Mouse (Mus musculus) liver, embryonic 15.5 days (tissue): ENCODE measurements around the gene Spint3. TPM values are rescaled to one million over a fixed set of nuclear protein-coding genes. Genes with fewer than 3 reads are reported as not detected.
"Not testable (repeated sequence)": the region's sequence is repeated elsewhere in the genome, so short reads cannot be mapped to it uniquely, and the experiment has no call there.

ENCODE experiments used
- ATAC-seq: fragments of 200-750 bp; cut with Nextera tagmentation; 2 replicates; pipeline ENCODE4 v1.8.0; 2017; ENCODE audit warnings: moderate number of reproducible peaks, mild to moderate bottlenecking, moderate library complexity; ENCODE audit not compliant: insufficient read depth
- H3K27ac ChIP-seq: fragments of 300-500 bp; sonication (generic); replicated peaks from 2 replicates; pipeline ENCODE4 v1.5.1; 2015; ENCODE audit warnings: mild to moderate bottlenecking, inconsistent platforms
- H3K27me3 ChIP-seq: fragments of 300-500 bp; sonication (generic); 2 replicates; pipeline ENCODE4 v1.6.1; 2015; ENCODE audit warnings: mild to moderate bottlenecking, inconsistent platforms
- H3K36me3 ChIP-seq: fragments of 300-500 bp; sonication (generic); replicated peaks from 2 replicates; pipeline ENCODE4 v1.6.1; 2015; ENCODE audit warnings: moderate library complexity, mild to moderate bottlenecking, inconsistent platforms
- H3K4me1 ChIP-seq: fragments of 300-500 bp; sonication (generic); replicated peaks from 2 replicates; pipeline ENCODE4 v1.6.1; 2015; ENCODE audit warnings: inconsistent platforms
- H3K4me2 ChIP-seq: fragments of 300-500 bp; sonication (generic); 2 replicates; pipeline ENCODE4 v1.6.1; 2015; ENCODE audit warnings: moderate library complexity, mild to moderate bottlenecking, inconsistent platforms
- H3K4me3 ChIP-seq: fragments of 300-500 bp; sonication (generic); replicated peaks from 2 replicates; pipeline ENCODE4 v1.5.1; 2015; ENCODE audit warnings: mild to moderate bottlenecking, inconsistent platforms
- H3K9ac ChIP-seq: fragments of 300-500 bp; sonication (generic); 2 replicates; pipeline ENCODE4 v1.6.1; 2015; ENCODE audit warnings: moderate library complexity, mild to moderate bottlenecking, inconsistent platforms
- H3K9me3 ChIP-seq: fragments of 300-500 bp; sonication (generic); replicated peaks from 2 replicates; pipeline ENCODE4 v1.6.1; 2016; ENCODE audit warnings: inconsistent platforms
- WGBS: fragments of 180-500 bp; shearing (Covaris S2); methylation state at CpG from one replicate; pipeline ENCODE4 v1.1.7; 2015; ENCODE audit warnings: mixed read lengths; ENCODE audit not compliant: insufficient replicate concordance; 5-methylcytosine and 5-hydroxymethylcytosine counted together
- polyA plus RNA-seq: library from polyadenylated mRNA; unstranded; fragments of >200 nt; fragmentation: Nextera tagmentation; extraction: Ambion mirVana; gene quantifications from 2 replicates; pipeline ENCODE4 v1.2.1, GENCODE M21; 2015

The Spint3 gene
- not detected in 2 replicates for polyA plus RNA-seq

DNA sequence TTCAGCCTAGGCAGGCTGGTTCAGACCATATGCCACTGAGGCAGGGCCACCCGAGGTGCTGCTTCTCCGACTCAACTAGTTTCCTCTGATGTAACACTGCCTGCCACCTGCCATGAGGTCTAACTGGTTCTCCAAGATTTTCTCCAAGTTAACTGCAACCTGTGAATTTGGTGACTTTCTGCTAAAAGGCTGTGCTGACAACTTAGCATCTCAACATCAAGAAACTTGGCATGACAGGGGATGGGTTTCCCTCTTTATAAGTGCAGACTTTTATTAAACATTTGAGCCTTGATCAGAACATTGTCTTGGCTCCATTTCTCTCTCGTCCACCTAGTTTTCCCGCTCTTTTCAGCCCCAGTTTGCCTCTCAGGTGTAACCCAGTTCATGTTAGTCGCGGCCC, at the start of gene Spint3:
Gene Spint3, minus strand, starts transcription at position 101 of the 400 bp plus-strand sequence.
- not testable (repeated sequence) for H3K9me3 ChIP-seq, H3K9ac ChIP-seq, H3K36me3 ChIP-seq, H3K4me2 ChIP-seq, H3K4me3 ChIP-seq, H3K27me3 ChIP-seq, H3K4me1 ChIP-seq, H3K27ac ChIP-seq, ATAC-seq
- 52% methylated on average over 6 of the region's 6 CpGs for WGBS

DNA sequence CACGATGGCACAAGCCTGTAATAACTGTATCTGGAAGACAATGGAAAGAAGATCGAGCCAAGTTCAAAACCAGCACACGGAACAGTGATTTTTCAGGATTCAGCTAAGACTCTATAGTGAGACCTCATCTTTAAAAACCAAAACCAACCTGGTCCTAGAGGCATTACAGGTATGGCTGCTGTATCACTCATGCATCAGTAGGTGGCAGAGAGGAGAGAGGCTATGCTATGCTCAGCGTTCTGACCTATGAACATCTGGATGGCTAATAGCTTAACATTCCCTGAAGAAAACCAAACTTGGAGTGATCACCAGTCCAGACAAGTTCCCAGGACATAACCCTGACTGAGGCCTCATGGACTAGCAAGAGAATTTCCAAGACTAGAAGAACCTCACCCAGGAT, 48.5 kb upstream of the Spint3 start:
- ATAC-seq, result no peak
- WGBS, result 57% methylated on average over 4 of the region's 4 CpGs
- Histone ChIP-seq H3K4me1 (no peaks in the 10 kb centered on the region), H3K4me2 (no peak overlapping the region), H3K36me3 (no peaks in the 10 kb centered on the region), H3K9ac (no peak overlapping the region), H3K27me3 (no peaks in the 10 kb centered on the region), H3K4me3 (no peak overlapping the region), H3K9me3 (no peaks in the 10 kb centered on the region), H3K27ac (no peak overlapping the region)

DNA sequence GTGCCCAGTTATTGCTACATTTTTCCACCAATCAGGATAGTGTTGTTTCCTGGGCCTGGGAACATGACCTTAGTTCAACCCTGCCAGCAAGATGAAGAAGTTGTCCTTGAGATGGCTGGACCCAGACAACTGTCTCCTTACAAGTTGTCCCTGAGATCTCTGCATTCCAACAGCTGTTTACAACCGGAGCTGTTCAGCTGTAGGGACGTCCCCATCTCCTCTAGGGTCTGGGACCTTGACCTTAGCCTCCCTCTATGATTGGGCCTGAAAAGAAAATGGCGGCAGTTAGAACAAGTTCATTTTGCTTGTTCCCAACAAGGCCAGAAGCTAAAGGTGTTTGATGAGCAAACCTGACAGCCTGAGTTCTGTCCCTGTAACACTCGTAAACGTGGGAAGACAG, 45.8 kb upstream of the Spint3 start:
- 61% methylated on average over 5 of the region's 5 CpGs for WGBS
- H3K27me3 ChIP-seq, result no peaks in the 10 kb centered on the region
- ATAC-seq, result no peak

DNA sequence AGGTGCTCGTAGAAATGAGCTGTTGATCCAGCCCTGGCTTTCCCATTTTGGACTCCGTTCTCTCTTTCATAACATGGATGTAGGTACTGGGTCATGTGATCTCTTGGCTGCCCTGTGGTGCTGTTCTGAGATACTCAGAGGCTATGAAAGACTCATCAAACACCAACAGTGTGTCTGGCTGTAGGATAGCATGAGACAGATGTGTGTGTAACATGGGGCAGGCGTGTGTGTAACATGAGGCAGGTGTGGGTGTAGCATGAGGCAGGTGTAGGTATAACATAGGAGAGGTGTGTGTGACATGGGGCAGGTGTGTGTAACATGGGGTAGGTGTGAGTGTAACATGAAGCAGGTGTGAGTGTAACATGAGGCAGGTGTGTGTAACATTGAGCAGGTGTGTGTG, 42.1 kb upstream of the Spint3 start:
- H3K4me1 ChIP-seq, result no peaks in the 10 kb centered on the region

More for the DNA sequence above, 45.8 kb upstream of the Spint3 start:
- H3K4me3 ChIP-seq, result no peak overlapping the region
- no peaks in the 10 kb centered on the region for H3K36me3 ChIP-seq
- H3K4me2 ChIP-seq, result no peak overlapping the region
- no peaks in the 10 kb centered on the region for H3K4me1 ChIP-seq
- H3K9me3 ChIP-seq, result no peaks in the 10 kb centered on the region
- no peak overlapping the region for H3K27ac ChIP-seq
- no peak overlapping the region for H3K9ac ChIP-seq

DNA sequence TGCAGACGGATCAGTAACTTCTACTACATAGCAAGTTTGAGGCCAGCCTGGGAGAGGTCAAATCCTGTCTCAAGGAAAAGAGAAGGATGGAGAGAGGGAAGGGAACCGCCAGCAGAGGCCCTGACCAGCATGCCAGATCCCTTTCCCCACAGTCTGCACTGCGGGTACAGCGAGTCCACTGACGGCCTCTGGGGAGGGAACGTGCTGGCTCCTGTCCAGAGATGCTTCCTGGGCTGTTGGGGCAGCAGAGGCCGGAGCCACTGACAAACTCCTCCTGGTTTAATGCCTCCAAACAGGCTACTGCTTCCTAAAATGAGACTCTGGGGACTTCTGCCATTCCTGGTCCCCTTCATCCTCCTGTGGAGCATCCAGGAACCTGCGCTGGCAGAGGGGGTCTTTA, 40.2 kb upstream of the Spint3 start, which contains the start of the genes Wfdc6b and Wfdc8:
Gene Wfdc6b, plus strand, starts transcription at position 52 of the 400 bp plus-strand sequence.
Gene Wfdc8, minus strand, starts transcription at position 156 of the 400 bp plus-strand sequence.
- not testable (repeated sequence) for H3K4me3 ChIP-seq, H3K36me3 ChIP-seq, H3K4me1 ChIP-seq, ATAC-seq, H3K9ac ChIP-seq, H3K9me3 ChIP-seq, H3K4me2 ChIP-seq, H3K27ac ChIP-seq, H3K27me3 ChIP-seq
- 54% methylated on average over 8 of the region's 8 CpGs for WGBS

More for the DNA sequence above, 42.1 kb upstream of the Spint3 start:
- 56% methylated on average over 3 of the region's 3 CpGs for WGBS
- no peak overlapping the region for H3K27ac ChIP-seq
- no peak overlapping the region for H3K4me2 ChIP-seq
- no peak overlapping the region for H3K4me3 ChIP-seq
- no peak for ATAC-seq
- H3K9me3 ChIP-seq, result no peaks in the 10 kb centered on the region
- no peak overlapping the region for H3K9ac ChIP-seq
- H3K36me3 ChIP-seq, result no peaks in the 10 kb centered on the region
- no peaks in the 10 kb centered on the region for H3K27me3 ChIP-seq

DNA sequence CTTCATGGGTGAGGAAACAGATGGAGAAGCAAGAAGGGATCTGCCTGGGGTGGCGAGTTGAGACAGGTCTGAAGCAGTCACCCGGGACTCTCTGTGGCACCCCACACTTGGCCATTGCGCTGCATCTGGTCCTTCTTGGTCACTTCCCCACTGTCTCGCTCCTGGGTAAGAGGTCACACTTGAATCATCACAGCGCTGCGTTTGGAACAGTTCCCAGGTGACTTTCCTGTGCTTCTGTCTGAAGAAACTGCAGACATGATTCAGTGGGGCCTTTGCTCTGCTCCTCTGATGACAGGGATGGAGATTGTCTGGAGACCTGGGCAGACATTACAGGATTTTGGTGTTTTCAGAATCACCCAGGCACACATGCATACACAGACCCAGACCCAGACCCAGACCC, 35.5 kb upstream of the Spint3 start:
- no peak overlapping the region for H3K9ac ChIP-seq
- no peaks in the 10 kb centered on the region for H3K4me1 ChIP-seq
- ATAC-seq, result no peak
- H3K27me3 ChIP-seq, result no peaks in the 10 kb centered on the region
- WGBS, result 61% methylated on average over 6 of the region's 6 CpGs
- no peak overlapping the region for H3K4me3 ChIP-seq
- no peaks in the 10 kb centered on the region for H3K36me3 ChIP-seq
- H3K4me2 ChIP-seq, result no peak overlapping the region
- H3K27ac ChIP-seq, result no peak overlapping the region
- H3K9me3 ChIP-seq, result no peaks in the 10 kb centered on the region

DNA sequence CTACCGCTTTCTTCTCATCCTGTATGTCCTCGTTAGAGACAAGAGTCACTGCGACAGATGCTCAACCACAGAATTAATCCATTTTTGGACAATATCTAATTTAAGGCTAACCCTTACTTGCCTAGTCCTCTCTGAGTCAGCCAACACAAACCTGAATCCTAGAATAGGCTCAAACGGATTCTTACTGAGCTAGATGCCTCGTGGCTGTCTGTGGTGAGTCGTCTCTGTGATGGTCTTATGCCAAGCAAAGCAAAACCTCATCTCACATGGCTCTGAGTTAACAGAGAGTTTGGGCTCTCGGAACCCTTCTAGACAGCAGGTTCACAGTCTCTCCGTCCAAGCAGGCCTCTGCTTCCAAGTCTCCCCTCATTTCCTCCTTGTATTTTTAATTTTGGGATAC, 31.2 kb upstream of the Spint3 start:
- no peak overlapping the region for H3K4me3 ChIP-seq
- no peaks in the 10 kb centered on the region for H3K27me3 ChIP-seq
- H3K4me1 ChIP-seq, result no peaks in the 10 kb centered on the region
- no peaks in the 10 kb centered on the region for H3K9me3 ChIP-seq
- 69% methylated on average over 8 of the region's 8 CpGs for WGBS
- no peaks in the 10 kb centered on the region for H3K36me3 ChIP-seq
- H3K9ac ChIP-seq, result no peak overlapping the region
- no peak overlapping the region for H3K27ac ChIP-seq
- no peak overlapping the region for H3K4me2 ChIP-seq
- no peak for ATAC-seq

DNA sequence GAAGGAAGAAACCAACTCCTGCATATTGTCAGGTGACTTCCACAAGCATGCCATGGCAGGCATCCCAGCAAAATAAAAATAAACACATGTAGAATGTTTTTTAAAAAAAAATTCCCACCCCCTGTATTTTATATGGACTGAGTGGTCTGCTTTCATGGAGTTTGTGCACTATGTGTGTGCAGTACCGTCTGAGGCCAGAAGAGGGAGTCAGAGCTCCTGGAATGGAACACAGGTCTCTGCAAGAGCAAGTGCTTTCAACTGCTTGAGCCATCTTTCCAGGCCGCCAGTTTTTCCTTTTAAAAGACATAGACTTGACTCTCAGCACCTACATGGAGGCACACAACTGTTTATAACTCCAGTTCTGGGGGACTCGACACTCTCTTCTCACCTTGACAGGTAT, 30.2 kb upstream of the Spint3 start:
- no peak for ATAC-seq
- no peak overlapping the region for H3K4me2 ChIP-seq
- H3K9me3 ChIP-seq, result no peaks in the 10 kb centered on the region
- H3K4me3 ChIP-seq, result no peak overlapping the region
- H3K27ac ChIP-seq, result no peak overlapping the region
- WGBS, result 61% methylated on average over 3 of the region's 3 CpGs
- H3K9ac ChIP-seq, result no peak overlapping the region
- no peaks in the 10 kb centered on the region for H3K27me3 ChIP-seq
- H3K36me3 ChIP-seq, result no peaks in the 10 kb centered on the region
- no peaks in the 10 kb centered on the region for H3K4me1 ChIP-seq

DNA sequence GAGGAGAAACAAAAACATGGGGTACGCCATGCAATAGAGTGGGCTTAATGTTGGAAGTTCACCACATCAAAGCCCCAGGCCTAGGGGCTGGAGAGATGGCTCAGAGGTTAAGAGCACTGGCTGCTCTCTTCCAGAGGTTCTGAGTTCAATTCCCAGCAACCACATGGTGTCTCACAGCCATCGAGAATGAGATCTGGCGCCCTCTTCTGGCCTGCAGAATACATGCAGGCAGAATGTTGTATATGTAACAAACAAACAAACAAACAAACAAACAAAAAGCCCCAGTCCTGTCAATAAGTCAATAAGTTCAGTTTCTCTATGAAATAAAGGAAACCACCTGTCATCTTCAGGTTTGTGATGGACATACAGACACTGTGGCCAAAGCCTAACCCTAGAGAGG, 26.9 kb upstream of the Spint3 start:
- Histone ChIP-seq H3K27me3 (no peaks in the 10 kb centered on the region), H3K4me1 (no peaks in the 10 kb centered on the region), H3K36me3 (no peaks in the 10 kb centered on the region), H3K9me3 (no peaks in the 10 kb centered on the region), H3K27ac (no peak overlapping the region), H3K4me2 (no peak overlapping the region), H3K4me3 (no peak overlapping the region), H3K9ac (no peak overlapping the region)
- 49% methylated on average over 3 of the region's 3 CpGs for WGBS
- no peak for ATAC-seq

DNA sequence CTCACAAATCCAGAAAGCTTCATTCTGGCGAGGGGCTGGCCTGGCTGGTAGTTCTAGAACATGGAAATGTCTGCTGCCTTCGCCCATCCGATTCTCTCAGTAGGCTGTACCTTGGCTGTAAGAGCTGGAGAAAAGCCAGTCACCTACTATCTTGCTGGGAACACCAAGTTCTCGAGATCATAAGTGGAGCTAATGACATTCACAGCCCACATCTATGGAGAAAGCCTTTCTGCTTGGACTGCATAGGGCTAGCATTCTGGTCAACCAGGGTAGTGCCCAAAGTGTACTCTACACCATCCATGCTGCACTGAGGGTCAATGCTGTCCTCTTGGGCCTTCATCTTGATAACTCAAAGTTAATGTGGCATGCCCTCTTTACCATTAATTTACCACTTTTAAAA, 20.2 kb upstream of the Spint3 start, which contains the start of gene Eppin:
Gene Eppin, minus strand, starts transcription at position 101 of the 400 bp plus-strand sequence.
- Histone ChIP-seq H3K4me3 (no peak within 1 kb of the TSS), H3K36me3 (no peaks in the 10 kb centered on the region), H3K27me3 (no peaks in the 10 kb centered on the region), H3K9me3 (no peaks in the 10 kb centered on the region), H3K9ac (no peak within 1 kb of the TSS), H3K4me1 (no peaks in the 10 kb centered on the region), H3K27ac (no peak within 1 kb of the TSS), H3K4me2 (no peak within 1 kb of the TSS)
- 45% methylated on average over 4 of the region's 4 CpGs for WGBS
- ATAC-seq, result no peak

DNA sequence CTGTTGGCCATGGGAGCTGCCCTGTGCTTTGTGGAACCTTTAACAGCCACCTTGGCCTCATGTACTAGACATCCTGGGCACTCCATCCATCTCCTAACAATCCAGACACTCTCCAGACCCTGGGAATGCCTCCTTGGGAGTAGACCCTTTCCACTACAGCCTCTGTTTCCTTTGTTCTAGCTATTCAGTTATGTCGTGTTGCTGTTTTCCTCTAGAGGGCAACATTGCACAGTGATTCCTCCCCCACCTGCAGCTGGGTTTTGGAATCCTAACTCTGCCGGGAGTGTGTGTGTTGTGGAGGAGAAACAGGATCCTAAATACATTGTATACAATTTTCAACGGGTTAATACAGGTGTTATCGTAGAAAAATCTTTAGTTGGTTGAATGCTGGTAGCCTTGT, 18.8 kb upstream of the Spint3 start:
- Histone ChIP-seq H3K9me3 (no peaks in the 10 kb centered on the region), H3K27ac (no peak overlapping the region), H3K9ac (no peak overlapping the region), H3K4me1 (no peaks in the 10 kb centered on the region), H3K4me3 (no peak overlapping the region), H3K36me3 (no peaks in the 10 kb centered on the region), H3K4me2 (no peak overlapping the region), H3K27me3 (no peaks in the 10 kb centered on the region)
- no peak for ATAC-seq
- 5% methylated on average over 4 of the region's 4 CpGs for WGBS

DNA sequence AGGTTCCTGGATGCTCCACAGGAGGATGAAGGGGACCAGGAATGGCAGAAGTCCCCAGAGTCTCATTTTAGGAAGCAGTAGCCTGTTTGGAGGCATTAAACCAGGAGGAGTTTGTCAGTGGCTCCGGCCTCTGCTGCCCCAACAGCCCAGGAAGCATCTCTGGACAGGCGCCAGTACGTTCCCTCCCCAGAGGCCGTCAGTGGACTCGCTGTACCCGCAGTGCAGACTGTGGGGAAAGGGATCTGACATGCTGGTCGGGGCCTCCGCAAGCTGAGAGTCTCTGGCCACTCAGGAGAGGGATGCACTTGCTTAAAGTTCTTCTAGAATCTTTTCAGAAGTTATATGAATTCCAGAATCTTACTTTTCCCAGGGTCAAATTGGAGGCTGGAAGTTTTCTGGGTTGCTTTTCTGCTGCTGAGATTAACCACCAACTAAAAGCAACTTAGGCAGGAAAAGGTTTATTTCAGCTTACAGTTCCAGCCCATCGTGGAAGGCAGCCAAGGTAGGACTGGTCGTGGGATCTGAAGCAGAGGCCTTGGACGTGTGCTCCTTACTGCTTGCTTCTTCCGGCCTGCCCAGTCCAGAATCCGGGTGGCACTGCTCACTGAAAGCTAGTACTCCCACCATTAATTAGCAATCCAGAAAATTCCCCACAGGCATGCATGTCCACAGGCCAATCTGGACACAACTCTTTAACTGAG, 11.9 kb upstream of the Spint3 start, which contains the start of gene Wfdc6a:
Gene Wfdc6a, minus strand, starts transcription at position 423 of the 701 bp plus-strand sequence.
- not testable (repeated sequence) for H3K4me3 ChIP-seq, H3K9ac ChIP-seq, H3K4me1 ChIP-seq, H3K27ac ChIP-seq, H3K4me2 ChIP-seq, H3K9me3 ChIP-seq, H3K36me3 ChIP-seq, H3K27me3 ChIP-seq, ATAC-seq
- WGBS, result 53% methylated on average over 13 of the region's 13 CpGs
